Mouse (Mus musculus) monocyte, adult 5-6 weeks (primary cell): Measurements from ENCODE around the gene 1700029I15Rik. TPM values are rescaled to one million over a fixed set of nuclear protein-coding genes. Genes with fewer than 3 reads are reported as not detected.

Experiments
- ATAC-seq: fragments of 153-309, 156-312 bp; replicated peaks from 2 replicates; pipeline ENCODE4 v1.8.0; 2017; ENCODE audit warnings: mild to moderate bottlenecking; ENCODE audit not compliant: low TSS enrichment, insufficient number of reproducible peaks, severe bottlenecking, poor library complexity, low FRiP score
- total RNA-seq: library from RNA; stranded (forward); fragments of 200-1000, 200-491, 200-594 nt; gene quantifications from 3 replicates; pipeline ENCODE4 v1.2.3, GENCODE M21; 2017

1700029I15Rik gene
- 1.6 to 6.7 TPM (median 4.8 TPM) in 3 replicates for total RNA-seq

DNA sequence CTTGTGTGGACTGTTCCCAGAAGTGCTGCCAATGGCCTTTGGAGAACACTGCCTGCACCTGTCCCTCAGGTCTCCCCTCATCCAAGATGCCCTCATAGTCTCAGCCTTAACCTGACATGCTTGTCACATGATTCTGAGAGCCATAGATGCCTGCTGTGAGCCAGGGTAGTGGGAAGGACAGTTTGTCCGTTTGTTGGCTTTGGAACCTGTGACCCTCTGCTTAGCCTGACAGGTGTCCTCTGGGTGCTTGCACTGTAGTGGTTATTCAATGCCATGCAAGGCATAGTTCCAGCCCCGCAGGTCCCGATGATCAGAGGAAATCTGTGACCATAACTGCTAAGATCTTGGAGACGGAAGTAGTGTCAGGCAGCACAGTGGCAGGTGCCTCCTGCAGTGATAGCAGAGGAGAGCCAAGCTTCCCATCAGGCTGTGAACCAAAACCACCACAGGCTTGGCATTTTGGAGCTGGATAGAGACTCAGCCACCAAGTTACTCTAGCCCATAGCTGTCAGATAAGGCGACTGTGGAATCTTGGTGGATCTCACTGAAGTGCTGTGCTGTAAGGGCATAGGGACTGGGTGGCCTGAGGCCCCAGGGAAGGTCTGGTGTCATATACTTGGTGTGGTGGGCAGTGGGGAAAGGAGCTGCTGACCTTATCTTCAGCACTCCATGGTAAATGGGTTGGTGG, at the start of gene 1700029I15Rik:
Gene 1700029I15Rik (plus strand): TSS at position 638 of the 688 bp plus-strand sequence.
- no peak for ATAC-seq

DNA sequence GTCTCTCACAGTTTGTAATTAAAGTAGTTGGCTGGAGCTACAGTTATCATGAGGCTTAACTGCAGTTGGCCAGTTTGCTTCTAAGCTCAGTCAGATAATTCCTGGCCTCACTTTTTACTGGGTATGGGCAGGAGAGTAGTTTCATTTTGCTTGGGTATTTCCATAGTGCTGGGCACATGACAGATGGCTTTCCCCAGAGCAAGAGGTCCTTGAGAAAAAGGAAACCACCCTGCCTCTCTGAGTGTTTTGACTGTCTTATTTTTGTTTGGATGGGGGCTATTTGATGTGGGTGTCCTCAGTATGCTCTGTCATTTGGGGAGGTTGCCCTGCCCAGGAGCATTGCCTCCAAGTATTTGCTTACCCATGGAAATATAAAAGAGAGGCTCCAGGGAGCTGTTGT, 39.9 kb upstream of the 1700029I15Rik start:
- no peak for ATAC-seq

DNA sequence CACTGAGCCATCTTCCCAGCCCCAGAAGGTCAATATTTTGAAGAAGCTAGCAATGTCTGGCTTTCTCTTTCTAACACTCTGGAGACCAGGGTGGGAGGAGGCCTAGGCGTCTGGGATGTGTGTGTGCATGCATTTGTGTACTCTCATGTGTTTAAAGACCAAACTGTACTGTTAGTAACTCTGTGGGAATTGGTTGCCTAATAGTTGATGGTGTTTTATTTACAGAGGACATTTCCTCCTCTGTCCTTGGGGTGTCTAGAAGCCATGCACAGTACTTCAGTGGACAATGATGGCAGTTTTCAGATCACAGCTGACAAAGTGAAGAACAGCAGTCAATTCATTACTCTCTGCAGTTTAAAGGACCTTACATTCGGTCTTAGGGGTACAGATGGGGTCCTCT, 35.1 kb upstream of the 1700029I15Rik start:
- ATAC-seq = no peak

DNA sequence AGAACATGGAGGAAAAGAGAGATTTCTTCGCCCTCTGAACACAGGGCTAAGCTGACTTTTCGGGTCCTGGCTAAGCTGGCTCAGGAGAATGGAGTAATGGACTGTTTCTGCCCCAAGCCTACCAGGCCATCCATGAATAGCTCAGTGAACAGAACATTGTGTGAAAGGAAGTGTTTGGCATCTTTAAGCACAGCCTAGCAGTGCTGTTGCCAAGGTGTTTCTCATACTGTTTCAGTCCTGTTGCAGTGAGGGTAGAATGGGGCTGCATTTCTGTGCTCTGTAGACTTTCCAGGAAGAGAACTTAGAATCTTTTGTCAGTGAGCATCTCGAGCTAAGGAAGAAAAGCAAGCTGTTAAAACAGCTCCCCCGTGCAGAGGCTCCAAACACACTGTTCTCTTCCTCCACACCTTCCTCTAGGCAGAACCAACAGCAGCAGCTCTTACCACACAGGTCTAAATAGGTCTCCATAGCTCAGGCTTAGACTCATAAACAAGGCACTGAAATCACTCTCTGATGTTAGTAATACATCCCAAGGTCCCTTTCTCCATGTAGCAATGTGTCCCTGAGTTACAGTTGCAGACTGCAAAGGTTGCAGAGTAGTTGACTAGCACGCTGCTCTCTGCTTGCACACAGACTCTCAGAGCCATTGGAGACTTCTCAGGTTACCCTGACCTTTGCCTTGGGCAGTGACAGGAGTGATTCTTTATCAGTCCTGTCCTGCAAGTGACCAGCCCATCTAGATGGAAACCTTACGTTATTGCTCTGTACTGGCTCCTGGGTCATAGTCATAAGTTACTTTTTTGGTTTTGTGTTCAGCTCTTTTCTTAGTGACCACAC, 32.5 kb upstream of the 1700029I15Rik start:
- no peak for ATAC-seq

DNA sequence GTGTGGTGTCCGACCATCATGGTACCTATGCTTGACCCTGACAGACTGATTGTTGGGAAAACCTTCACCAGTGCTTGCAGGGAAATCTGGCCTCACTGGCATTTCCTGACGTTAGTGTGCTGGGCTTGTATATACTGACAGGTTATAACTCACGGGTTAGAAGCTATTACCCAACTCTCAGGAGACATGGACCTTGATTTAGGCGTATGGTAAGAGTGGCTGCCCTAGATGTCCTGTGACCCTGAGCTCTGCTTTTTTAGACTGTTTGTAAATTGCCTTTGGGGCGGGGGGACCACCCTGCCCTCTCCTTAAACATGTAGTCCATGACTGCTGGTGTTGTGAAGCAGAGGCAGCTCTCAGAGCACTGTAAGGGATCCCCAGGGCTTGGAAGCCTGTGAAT, 31.7 kb upstream of the 1700029I15Rik start:
- no peak for ATAC-seq

DNA sequence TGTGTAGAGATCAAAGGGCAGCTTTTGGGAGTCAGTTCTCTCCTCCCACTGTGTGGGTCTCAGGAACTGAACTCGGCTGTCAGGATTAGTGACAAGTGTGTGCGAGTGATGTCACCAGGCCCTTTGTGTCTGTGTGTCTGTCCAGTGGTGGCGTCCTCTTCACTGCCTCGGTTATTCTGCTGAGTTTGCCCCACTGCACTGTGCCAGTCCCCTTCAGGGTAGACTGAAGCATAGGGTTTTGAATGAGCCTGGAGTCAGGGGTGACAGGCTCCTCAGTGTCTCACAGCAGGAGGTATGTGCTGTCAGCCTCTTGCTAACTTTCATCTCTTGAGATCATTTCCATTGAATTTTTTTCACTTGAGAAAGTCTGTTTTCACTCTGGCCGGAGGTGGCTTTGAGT, 28.9 kb upstream of the 1700029I15Rik start:
- no peak for ATAC-seq

DNA sequence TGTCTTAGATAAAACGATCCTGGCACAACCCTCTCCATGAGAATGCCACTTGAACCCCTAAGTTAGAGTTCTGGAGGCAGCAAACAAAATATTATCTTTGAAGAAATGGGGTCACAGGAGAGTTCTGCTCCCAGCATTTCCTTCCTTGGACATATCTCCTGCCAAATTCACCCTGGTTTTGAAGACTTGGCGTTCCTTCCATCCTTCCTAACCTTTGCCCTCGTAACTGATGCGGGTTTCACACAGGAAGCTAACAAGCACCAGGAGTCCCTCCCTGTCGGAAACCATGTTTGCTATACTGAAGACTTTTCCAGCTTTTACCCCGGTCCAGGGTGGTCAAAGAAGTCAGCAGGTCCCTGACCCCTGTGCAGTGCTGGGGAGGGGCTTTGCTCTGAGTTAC, 28.1 kb upstream of the 1700029I15Rik start:
- no peak for ATAC-seq

DNA sequence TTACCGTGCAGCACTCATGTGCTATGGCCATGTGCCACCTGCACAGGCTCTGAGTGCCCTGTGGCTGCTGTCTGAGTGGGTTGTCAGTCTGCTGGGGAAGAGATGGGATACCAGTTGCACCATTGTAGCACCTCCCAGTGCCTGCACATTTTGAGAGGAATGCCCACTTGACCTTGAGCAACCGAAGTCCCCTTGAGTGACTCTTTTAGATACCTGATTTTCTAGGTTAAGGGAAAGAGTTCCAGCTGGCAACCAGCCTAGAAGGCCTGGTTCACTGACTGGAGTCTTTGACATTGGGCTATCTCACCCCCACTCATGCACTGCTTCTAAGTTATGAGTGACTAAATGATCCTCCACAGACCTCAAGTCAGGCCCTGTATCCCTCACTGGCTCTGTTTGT, 23.0 kb upstream of the 1700029I15Rik start:
- ATAC-seq = no peak

DNA sequence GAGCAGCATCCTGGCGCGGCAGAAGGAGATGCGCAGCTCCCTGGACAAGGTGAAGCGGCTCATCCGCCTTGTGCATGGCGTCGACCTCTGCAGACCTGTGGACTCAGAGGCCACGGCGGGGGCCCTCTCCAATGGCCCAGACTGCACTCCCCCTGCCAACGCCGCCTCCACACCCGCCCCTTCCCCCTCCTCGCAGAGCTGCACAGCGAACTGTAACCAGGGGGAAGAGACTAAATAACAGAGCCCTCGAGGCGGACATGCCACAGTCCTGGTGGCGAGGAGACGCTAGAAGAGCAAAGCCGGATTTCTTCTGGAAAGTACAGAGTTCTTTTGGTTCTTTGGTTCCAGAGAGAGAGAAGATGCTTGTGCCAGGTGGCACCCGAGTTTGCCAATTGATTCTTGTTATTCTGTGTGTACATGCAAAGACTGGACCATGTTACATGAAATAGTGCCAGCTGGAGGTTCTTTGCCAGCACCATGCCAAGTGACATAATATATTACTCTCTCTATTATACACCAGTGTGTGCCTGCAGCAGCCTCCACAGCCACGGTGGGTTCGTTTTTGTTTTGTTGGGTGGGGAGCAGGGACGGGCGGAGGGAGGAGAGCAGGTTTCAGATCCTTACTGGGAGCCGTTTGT, 22.0 kb upstream of the 1700029I15Rik start:
- ATAC-seq = no peak

DNA sequence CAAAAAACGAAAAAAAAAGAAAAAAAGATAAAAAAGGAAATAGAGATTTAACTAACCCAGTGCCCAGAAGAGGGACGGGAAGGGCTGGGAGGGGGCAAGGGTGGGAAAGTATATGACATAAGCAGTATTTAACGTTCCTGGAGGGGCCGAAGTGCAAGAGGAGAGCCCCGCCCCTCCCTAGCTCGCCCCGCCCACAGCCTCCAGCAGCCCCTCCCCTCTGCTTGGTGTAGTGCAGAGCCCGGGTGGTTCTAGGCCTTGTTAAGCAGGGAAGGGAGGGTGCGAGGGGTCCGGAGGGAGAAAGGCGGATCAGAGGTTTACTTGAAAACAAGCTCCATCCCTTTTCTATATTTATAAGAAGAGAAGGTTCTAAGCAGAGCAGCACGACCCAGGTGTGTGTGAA, 21.4 kb upstream of the 1700029I15Rik start:
- no peak for ATAC-seq

DNA sequence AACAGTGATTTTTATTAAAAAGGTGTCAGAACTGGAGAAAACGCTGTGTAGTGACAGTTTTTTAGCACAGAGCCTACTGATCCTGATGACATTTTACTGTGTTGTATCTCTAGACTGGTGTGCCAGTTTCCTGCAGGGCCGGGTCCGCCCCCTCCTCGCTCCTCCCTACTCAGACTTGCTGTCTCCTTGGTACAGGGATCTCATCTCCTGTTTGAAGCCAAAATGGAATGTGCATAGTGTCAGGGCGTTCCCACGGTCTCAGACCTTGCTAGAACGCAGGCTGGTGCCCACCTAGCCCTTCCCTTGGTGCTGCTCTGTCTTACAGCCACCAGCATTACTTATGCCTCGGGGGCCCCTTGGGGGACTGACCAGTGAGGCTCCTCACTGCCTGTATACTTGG, 20.5 kb upstream of the 1700029I15Rik start:
- ATAC-seq = no peak

DNA sequence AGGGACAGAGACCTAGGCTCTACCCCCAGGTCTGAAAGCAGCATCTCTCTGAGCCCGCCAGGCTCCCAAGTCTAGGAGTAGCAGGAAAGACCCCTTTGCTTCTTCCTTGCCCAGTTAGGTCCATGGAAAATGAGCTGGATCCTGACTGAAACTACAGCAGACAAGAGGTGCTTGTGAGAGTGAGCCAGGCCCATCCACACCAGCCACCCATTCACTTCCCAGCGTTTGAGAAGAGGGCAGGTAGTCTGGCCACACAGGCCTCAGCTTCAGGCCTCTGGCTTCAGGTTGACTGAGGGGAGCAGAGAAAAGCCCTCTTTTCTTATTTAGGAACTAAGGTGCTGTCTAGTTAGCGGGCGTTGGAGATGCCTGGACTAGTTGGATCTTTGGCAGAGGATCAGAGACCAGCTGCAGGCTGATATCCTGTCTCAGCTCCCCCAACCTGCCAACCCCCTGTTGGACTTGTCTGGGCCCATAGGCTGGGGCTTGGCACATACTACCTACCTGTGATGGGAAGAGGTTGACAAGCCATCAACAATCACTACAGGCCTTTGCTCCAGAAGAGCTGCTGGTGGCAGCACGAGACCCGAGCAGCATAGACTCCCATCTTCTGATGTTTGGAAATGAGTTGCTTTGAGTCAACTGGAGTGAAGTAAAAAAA, 19.6 kb upstream of the 1700029I15Rik start:
- ATAC-seq = no peak

DNA sequence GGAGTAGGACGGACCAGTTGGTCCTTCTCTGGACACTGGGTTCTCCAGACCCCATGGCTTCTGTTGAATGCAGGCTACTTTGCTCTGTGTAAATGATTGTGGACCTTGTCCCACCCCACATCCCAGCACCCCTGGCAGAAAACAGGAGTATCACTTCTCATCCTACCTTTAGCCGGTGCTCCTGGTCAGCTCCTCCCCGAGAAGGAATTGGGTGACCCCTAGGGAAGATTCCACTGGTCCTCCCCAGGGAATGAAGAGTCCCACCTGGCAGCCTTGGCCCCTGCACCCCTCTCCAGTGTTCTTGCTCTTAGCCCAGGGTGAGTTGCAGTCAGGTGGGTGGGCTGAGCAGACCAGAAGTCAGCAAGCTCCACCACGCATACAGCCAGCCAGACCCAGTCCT, 18.3 kb upstream of the 1700029I15Rik start:
- no peak for ATAC-seq

DNA sequence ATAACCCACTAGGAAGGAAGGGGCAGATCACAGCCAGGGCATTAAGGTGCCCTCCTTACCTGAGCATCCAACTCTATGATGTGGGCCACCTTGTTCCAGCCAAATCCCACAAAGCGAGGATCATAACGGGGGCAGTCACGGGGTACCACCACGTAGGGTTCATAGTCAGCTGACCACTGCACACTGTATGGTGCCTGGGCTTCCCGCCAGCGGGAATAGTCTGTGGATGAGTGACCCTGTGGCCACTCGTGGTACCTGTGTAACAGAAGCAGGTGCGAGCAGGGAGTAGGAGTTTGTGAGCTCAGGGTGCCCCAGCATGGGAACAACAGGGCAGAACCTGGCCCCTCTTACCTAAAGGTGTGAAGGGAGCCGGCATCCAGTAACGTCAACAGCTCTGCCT, 16.8 kb upstream of the 1700029I15Rik start:
- no peak for ATAC-seq

DNA sequence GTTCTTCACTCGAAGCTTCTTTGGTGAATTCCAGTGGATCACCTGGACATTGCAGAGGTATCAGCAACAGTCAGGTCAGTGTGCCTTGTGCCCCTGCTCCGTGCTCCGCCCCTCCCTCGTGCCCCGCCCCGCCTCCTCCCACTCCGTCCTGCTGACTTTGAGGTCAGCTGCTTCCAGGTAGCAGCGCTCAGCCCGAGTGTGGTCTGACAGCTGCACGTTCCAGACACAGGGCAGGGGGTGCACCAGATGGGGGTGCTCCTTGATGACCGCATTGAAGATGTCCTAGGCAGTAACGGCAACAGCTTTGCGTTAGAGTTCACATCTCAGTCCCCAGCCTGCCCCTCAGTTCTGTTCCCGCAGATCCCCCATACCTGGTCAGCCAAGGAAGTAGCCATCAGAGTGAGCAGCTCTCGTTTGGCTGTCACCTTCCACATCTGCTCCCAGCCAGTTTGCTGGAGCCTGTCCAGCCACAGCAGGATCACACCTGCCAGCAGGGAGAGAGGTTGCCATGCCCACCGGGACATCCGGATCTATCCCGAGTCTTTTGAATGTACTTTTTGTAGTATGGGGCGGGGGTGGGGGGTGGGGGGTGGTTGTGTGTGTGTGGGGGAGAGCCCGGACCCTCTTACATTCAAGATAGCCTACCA, 14.8 kb upstream of the 1700029I15Rik start:
- ATAC-seq = no peak

DNA sequence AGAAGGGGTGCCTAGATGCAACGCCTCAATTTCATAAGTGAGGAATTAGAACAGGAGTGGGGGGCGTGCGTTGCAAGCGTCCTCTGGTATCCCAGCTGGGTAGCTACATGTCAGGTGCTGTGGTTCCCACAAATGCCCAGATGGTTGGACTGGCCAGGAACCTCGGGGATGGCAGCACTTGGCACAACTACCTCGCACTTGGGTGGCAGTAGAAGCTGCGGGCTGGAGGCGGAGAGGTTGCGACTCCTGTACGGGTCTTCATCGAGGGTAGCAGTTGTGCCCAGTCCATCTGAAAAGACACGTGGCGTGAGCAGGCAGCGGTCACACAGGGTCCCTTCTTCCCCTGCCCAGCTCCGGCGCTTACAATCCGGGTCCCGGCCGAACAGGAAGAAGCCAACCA, 12.0 kb upstream of the 1700029I15Rik start:
- no peak for ATAC-seq

DNA sequence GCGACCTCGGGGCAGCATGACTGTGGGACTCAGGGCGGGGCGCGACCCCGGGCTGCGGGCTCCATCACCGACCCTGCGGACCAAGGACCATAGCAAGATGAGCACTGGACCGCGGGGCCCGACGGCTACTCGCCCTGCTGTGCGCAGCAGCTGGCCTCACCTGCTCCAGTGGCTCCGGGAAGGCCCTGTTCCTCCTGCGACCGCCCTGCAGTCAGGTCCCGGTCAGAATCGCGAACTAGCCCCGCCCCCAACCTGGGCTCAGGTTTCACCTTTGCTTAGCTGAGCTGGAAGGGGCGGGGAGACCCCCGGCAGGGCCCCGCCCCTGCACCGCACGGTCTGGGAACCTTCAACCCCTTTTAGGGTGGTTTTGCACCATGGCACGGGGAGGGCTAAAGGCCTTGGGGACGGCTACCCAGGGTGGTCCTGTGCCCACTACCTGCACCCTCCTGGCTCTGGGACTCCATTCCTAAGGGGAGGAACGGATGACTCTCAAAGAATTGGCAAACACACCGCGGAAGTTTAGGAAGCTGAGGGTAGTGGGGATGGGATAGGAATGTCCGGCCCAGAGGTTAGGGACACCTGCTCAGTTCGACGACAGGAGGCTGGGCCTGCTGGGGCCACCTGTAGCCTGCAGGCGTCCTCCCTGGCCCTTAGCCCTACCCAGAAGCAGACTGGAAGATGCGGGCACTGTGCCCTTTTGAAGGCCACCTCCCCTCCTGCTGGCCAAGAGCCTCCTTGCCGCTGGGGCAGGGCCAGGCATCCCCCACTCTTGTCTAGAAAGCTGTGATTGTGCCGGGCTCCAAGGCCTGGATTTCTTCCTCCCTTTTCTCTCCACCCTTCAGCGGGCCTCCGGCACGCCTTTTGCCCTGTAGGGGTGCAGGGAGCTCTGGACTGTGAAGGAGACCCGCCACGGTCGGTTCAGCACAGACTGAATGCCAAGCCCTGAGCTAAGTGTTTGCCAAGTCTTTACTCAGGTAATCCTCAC, 11.2 kb upstream of the 1700029I15Rik start:
- no peak for ATAC-seq
